Mouse (Mus musculus): ENCODE results near the gene Stk32b.
A peak's percentile ranks its signal among the peaks of the same experiment; 100 is the strongest.

The Stk32b gene

DNA sequence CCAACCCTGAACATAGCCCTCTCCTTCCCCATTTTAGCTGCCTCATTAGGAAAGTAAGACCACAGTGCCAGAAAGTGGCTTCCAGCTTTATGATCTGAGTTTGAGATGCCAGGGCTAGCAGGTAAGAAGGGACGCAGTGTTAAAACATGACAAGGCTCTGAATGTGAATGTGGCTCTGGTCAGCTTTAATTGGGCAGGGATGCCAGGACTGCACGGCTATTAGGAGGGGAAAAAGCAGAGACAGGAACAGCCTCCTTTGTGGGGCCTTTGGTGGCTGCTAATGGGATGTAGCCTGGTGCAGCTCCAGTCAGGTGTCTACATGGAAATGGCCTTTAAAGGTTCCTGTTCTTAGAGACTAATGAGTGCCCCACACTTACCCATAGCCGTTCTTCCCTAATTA, 52.0 kb downstream of the Stk32b start:
- no peak for DNase-seq (ENCODE audit: low read depth, low spot score)

- DNase-seq (ENCODE audit: low read depth, low spot score): no peak
Measured at GRCm38 (mm10) chr5:37659177-37659576, 57.8 kb downstream of the Stk32b start.

DNA sequence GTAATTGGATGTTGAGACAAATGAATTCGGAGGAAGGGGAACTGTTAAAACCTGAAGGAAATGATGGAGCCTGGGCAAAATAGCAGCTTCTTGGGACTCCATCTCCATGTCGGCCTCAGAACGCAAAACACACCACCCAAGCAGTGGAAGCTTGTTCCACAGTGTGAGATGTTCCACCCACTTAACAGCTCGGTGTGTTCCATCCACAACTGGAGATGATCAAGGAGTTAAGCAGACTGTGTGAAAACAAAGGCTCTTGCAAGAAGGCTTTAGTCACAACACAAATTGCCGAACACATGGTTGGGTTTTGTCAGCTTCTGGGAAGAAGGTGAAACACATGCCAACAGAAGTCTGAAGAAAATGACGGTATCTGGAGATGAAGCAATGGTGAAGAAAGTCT, 59.2 kb downstream of the Stk32b start:
- no peak for DNase-seq (ENCODE audit: low read depth, low spot score)

- no peak for DNase-seq (ENCODE audit: low read depth, low spot score)
Measured at GRCm38 (mm10) chr5:37655208-37655607, 61.8 kb downstream of the Stk32b start.

DNA sequence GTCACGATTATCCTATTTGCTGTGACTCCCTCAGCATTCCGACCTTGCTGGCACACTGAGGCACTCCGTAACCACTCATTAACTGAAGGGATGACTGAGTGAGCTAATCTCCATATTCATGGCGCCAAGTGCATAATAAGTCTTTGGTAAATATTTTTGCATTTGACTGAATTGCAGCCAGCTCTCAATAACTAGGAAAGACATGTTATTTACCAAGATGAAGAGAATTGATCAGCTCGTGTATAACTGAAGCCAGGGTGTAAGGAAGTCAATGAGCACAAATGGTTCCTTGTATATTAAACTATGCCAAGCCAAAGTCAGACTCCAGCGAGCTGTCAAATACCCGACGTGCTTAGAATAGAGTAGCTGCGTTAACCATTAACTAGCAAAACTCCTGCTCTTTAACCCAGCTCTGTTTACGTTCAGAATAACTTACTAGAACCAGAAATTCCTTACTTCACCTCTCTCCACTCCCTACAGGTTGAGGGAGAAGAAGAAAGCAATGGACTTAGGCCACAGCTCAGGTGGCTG, 66.2 kb downstream of the Stk32b start:
- no peak for DNase-seq (ENCODE audit: low read depth, low spot score)

DNA sequence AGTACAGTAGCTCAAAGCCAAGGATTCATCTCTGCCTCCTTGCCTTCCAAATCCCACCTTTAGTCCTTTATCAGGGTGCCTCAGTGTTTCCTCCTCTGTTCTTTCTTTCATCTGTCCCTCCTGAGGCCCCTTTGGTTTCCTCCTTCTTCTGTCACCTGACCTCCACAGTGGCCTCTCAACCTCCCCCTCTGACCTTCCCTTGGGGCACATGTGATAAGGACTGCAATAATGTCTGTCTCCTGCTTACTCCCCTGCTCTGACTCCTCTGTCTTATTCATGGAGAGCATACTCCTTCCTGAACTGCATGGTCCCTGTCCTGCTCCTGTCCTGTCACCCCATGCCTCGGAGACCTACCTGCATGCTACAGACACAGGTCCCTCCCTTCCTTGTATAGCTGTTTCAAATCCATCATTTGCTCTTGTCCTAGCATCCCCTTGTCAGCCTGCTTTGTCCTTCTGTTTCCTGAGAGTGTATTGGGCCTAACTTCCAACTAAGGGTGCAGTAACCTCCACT, 66.8 kb downstream of the Stk32b start:
- DNase-seq (ENCODE audit: low read depth, low spot score): no peak

GRCm38 (mm10) chr5:37644082-37644481, 72.9 kb downstream of the Stk32b start:
- DNase-seq (ENCODE audit: low read depth, low spot score): no peak

DNA sequence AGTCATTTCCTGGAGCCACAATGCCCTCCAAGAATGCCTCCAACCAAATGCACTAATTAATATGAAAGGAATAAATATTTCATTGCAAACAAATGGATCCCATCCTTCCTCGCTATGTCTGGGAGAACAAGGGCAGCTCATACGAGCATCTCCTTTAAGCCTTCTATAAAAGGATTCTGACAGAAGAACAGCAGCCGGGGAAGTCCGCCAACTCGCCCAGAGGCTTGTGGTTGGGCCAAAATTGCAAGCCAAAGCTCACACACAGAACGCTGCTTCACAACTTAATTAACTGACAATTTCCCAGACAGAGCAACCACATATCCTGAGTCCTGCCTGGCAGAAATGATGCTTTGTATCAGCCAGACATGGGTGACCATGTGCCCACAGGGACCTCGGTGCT, 74.5 kb downstream of the Stk32b start:
- DNase-seq (ENCODE audit: low read depth, low spot score): no peak

GRCm38 (mm10) chr5:37634791-37635190, 82.2 kb downstream of the Stk32b start:
- no peak for DNase-seq (ENCODE audit: low read depth, low spot score)

- no peak for DNase-seq (ENCODE audit: low read depth, low spot score)
Measured at GRCm38 (mm10) chr5:37627437-37628163, 89.4 kb downstream of the Stk32b start.

GRCm38 (mm10) chr5:37611874-37612273, 105.1 kb downstream of the Stk32b start:
- no peak for DNase-seq (ENCODE audit: low read depth, low spot score)

DNA sequence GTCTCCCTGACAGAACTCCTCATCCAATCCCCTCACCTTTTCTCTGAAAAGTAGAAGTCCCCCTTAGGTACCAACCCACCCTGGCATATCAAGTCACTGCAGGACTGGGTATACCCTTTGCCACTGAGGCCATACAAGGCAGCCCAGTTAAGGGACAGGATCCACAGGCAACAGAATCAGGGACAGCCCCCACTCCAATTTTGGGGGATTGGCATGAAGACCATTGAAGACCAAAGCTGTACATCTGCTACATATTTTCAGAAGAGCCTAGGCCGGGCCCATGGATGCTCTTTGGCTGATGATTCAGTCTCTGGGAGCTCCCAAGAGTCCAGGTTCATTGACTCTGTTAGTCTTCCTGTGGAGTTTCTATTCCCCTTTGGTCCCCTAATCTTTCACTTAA, 117.4 kb downstream of the Stk32b start:
- DNase-seq (ENCODE audit: low read depth, low spot score): no peak

DNA sequence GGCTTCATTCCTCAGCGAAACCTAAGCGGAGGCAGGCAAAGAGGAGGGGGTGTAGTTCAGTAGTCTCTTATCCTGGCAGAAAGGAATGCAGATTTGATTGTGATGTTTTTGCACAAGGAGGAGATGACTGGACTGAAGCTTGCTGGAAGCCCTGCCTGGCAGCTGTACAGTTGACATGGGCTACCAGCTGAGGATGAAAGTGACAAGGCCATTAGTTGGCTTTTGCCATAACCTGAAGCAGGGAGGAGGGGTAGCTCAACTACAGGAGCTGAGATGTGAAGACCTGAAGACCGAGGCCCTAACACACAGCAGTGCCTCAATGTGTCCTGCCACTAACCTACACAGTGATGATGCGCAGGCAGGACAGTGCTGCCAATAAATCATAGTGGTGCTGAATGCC, 118.7 kb downstream of the Stk32b start:
- no peak for DNase-seq (ENCODE audit: low read depth, low spot score)

- DNase-seq (ENCODE audit: low read depth, low spot score): no peak
Measured at GRCm38 (mm10) chr5:37592411-37592810, 124.6 kb downstream of the Stk32b start.

DNA sequence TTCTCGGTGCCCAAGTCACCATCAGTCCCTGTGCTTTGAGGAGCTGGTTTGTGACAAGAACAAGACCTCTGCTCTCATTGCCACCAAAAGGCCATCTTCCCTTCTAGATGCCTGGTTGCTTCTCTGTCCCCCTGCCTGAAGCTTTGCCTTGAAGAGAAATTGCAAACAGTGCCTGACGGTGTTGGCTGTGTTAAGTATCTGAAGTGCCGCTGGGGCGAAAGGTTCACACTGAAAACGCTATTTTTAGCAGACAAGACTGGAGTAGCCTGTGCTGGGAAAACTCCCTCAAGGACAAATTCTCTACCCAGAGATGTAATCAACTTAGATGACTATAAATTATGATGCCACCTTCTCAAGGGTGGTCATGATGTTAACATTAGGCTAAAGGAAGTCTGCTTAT, 129.1 kb downstream of the Stk32b start:
- DNase-seq (ENCODE audit: low read depth, low spot score): no peak

GRCm38 (mm10) chr5:37586071-37586470, 130.9 kb downstream of the Stk32b start:
- DNase-seq (ENCODE audit: low read depth, low spot score): no peak

DNA sequence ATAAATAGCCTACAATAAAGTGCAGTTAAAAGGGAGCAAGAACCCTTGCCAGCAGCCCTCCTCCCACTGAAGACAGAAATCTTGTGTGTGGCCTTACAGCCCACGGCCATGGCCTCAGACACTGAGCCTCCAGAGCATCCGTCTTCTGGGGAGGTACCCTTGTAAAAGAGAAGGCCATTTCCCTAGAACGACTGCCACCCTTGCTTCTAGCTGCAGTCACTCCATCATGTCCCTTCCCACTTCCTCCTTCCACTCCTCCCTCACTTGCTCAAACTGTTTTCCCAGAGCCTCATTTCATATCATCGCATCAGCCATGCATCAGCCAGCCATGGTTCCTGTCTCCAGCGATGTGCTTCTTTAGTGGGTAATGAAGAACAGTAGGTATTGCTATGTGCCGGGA, 141.5 kb downstream of the Stk32b start:
- DNase-seq (ENCODE audit: low read depth, low spot score): no peak

DNA sequence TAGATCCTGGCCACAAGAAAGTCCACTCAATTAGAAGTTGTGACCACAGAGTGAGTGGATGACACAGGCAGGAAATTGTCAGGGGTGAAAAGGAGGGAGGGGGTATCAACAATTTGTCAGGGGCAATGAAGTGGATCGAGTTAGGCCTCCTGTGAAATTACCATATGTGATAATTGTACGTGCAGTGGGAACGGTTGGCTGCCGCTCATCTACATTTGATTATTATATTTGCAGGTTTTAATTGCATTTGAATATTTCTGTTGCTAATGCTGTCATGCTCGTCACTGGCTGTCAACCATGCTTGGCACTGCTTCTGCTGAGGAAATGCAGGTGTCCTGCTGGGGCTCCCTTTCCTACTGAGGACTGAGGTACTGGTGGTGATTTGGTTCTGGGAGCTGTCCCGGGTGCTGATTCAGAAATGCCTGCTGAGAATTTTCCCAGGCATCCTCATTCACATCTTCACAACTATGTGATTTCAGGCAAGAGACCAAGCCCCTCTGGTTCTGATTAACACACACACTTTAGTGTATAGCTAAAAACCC, 159.6 kb downstream of the Stk32b start:
- DNase-seq (ENCODE audit: low read depth, low spot score): peak; percentile 18

GRCm38 (mm10) chr5:37554231-37554630, 162.7 kb downstream of the Stk32b start:
- DNase-seq (ENCODE audit: low read depth, low spot score): no peak

- DNase-seq (ENCODE audit: low read depth, low spot score): no peak
Measured at GRCm38 (mm10) chr5:37551649-37552048, 165.3 kb downstream of the Stk32b start.

DNA sequence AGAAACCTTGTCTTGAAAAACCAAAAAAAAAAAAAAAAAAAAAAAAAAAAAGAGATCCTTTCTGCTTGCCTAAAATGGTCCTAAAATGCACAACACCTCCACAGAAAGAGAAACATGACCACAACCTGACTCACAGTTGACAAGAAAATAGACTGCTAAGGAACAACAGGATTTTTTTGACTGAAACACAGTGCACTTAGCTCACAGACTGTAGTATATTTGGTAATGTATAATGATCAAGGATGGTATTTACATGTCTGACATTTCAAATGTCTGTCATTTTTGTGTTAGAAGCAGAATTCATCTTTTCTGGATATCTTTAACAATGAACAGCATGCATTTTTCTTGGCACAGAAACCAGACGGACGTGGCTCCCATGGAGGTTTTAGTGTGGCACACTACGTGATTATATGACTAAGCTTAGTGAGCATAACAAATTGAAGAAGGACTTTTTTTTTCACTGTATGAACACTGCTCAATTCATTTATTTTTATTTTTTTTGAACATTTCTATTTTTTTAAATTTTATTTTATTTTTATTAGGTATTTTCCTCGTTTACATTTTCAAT, 181.2 kb downstream of the Stk32b start:
- DNase-seq (ENCODE audit: low read depth, low spot score): no peak

DNA sequence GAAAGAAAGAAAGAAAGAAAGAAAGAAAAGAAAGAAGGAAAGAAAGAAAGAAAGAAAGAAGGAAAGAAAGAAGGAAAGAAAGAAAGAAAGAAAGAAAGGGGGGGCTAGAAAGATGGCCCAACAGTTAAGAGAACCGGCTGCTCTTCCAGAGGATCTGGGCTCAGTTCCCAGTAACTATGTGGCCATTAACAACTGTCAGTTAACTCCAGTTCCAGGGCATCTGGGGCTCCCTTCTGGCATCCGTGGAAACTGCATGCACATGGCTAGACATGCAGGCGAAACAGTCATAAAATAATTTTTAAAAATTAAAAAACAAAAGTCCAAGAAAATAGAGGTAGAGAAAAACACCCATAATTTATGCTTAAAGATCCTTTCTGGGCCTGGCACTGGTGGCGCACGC, 181.7 kb downstream of the Stk32b start:
- no peak for DNase-seq (ENCODE audit: low read depth, low spot score)

- DNase-seq (ENCODE audit: low read depth, low spot score): no peak
Measured at GRCm38 (mm10) chr5:37525363-37525762, 191.6 kb downstream of the Stk32b start.

All from ES-CJ7 (cell line).